Mouse (Mus musculus) cerebellum, adult 8-10 months (tissue): Measurements from ENCODE around the gene Rag1.
A peak's percentile ranks its signal among the peaks of the same experiment; 100 is the strongest.

Experiments
- DNase-seq: peaks from one replicate; pipeline ENCODE4 v3.0.0; 2022

Rag1 gene

DNA sequence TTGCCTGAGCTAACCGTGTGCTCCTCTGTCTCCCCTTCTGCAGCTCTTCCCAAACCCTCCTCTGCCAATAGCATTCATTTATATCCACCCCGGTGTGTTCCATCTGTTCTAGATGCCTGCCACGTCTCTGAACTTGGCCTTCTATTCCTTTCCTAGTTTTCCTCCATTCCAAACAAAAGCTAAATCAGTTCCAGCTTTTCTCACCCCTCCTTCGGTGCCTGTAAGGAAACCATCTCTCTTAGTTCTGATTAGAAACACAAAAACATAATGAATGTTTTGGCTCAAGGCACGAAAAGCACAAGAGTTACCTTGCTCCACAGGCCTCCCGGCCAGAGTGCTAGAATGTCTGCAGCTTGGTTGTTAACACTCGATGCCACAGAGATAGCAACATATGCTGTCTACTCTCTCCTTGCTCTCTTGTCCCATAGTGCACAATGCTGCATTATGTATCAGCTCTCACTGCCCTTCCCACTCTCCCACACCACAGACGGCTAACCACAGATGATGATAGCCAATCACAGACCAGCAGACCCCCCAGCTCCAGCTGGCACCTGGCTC, at the start of gene Rag1, which contains the start of gene B230118H07Rik:
Gene Rag1, minus strand, starts transcription at position 388 of the 558 bp plus-strand sequence.
Gene B230118H07Rik, minus strand, starts transcription at position 419 of the 558 bp plus-strand sequence.
- DNase-seq: peak; percentile 76

DNA sequence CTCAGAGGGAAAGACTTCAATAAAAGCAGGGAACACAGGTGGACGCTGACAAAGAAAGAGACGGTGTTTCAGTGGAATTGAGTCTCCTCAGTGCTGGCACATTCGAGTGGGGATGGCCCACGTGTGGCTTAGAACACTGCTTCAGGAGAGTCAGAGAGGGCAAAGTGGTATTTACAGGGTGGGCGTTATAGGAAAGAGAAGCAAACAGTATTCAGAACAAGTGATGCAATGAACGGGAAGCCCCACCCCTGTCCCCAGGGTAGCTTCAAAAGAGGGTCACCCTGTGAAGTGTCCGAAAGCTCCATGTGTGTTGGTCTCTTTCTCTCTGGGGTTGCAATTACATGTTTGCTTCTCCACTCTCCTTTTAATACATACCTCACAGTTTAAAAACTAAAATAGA, 46.3 kb upstream of the Rag1 start:
- no peak for DNase-seq

DNA sequence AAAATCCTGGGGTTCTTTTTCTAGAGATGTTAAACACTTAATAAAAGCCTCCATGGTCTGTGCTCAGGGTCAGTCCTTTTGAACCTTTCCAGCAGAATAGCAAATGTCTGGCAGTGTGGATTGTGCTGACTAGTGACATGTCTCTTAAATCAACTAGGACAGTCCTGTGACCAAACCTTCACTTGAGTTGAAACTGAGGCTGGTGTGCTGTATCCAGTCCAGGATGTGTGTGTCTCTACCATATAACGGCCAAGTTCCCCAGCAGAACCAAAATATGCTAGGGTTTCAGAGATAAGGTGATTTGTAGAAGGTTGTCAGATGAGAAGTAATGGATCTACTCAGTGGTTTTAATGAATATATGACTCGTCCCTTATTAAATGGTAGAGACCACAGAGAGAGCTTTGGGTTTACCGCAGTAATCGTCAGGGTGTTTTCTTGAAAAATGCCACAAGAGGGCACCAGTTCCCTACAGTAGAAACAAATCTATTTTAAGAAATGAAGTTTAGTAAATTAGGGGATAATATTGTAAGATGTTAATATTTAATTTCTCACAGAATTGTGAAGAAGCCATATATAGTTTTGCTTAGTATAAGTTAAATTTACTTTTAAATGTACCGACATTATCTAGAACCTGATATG, 44.4 kb upstream of the Rag1 start:
- DNase-seq: peak; percentile 18

DNA sequence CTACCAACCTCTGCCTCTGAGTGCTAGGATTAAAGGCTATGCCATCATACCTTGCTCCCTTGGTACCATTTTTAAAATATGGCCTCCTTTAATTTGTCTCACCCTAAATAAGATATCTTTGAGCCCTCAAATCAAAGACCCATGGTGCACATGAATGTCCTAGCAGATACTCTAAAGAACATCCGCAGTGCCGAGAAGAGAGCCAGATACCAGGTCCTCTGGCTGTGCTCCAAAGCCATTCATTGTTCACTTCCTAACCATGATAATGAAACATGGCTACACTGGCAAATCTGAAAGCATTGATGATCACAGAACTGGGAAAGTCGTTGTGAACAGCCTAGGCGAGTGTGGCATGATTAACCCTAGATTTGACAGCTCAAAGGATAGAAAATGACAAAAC, 43.7 kb upstream of the Rag1 start:
- DNase-seq: no peak

DNA sequence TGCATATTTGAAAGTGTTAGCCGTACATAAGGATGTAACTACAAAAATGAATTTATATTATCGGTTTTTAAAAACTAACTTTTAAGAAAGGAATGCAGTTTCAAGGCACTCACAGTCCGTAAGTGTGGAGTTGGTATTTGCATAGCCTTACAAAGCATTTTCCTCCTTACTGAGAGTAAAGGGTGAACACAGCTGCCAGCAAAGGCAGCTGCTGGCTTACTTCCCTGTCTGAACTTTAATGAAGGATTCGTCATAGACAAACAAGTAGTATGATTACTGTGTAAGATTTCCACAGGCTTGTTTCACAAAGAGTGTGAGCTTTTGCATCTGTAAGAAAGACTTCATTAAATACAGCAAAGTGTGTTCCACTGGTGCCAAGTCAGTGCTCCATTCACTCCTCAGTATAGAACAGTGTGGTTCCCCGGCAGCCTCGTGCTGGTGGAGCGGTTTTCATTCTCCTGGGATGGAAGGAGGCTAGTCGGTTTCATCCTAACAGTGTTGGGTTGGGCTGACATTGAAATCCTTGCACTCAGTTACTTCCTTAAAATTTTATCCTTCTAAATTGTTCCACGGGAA, 41.0 kb upstream of the Rag1 start:
- no peak for DNase-seq

DNA sequence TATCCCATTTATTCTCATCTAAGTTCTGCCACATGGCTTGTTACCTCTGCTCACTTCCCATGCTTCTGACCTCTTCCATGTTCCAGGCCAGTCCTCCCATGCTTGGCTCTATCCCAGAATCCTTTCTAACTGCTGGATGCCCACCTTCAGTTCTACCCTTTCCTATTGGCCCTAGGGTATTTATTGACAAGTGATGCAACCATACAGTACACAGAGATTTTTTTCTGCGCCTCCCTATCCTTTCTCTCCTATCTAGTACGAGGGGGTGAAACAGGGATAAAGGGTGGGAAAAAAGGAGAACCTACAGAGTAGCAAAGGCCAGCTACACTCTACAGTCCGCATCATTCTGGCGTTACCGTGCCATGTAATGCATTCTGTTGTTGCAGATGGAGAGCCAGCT, 38.7 kb upstream of the Rag1 start:
- no peak for DNase-seq

DNA sequence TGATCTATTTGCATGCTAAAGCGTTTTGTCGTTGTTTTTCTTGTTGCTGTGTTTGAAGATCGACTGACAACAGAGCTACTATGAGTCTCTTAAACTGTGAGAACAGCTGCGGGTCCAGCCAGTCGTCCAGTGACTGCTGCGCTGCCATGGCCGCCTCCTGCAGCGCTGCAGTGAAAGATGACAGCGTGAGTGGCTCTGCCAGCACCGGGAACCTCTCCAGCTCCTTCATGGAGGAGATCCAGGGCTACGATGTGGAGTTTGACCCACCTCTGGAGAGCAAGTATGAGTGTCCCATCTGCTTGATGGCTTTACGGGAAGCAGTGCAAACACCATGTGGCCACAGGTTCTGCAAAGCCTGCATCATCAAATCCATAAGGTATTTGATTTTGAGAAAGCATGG, 35.1 kb upstream of the Rag1 start:
- DNase-seq: no peak

DNA sequence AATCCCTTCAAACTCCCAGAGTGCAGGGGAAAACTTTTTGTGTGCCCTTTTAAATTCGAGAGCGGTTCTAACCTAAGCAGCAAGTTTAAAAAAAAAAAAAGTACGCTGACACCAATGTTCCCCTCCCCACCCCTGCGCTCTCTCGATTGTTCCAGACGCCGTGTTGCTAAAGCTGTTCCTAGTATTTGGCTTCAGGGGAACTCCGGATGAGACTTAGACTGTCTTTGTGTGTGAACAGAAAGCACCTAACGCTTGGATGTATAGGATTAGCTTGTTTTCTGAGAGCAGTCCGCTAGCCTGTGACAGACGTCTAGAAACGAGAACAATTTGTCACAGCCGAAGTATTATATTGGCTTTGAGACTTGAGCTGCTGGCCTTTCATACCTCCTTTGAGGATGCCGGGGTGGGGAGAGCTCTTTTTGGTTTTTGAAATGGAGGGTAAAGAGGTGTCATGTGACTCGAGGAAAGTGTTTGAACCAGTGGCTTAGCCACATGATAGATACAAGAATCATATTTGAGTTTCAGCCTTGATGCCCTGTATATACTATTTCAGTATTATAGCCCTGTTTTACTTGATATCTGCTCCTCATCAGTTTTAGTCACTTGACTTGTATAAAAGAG, 30.0 kb upstream of the Rag1 start:
- no peak for DNase-seq

DNA sequence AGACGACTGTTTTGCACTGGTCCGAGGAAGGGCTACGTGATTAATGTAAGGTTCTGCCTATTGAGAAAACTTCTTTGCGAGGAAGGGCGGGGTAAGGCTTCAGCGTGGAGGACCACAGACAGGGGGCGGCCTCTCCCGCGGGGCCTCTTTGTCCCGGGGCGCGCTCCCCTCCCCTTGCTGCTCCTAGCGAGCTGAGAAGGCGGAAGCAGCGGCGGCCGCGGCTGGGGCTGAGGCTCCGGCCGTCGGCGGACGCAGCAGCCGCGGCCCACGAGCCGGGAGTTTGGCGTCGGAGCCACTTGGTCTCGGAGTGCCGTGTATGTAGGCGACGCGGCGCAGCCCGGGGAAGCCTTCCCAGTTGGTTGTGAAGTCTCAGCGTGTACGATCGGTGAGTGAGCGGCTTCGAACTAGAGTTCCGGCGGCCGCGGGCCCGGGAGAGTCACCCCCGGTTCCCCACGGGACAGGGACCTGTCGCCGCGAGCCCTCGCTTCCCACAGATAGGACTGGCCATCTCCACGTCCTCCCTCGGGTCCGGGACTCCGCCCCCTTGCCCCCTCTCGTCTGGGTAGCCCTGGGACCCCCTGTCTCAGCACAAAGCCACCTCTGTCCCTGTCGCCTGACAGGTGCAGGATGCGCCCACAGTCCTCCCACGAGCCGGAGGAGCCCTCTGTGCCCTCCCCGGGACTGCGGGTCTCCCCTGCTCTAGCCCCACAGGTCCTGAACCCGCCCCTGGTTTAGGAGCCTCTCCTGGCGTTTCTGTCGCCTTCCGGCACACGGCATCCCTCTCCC, 29.1 kb upstream of the Rag1 start, which contains the start of gene Traf6:
Gene Traf6, plus strand, starts transcription at position 194 of the 786 bp plus-strand sequence.
- DNase-seq: peak; percentile 66

DNA sequence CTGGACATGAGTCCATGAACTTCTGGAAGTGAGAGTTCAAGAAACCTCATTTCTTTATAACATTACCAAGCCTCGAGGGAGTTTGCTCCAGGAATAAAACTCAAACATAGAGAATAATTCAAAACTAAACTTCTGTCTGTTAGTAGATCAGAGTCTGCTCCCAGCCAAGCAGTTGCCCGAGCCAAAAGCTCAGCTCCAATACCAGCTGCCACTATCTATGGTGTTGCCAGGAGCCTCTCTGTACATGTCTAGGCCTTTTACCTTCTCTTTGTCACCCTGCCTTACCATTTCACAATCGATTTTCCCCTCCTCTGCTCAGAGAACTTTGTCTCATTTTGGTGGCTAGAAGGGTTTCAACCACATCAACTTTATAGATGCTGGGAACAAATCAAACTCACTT, 24.2 kb upstream of the Rag1 start:
- no peak for DNase-seq

DNA sequence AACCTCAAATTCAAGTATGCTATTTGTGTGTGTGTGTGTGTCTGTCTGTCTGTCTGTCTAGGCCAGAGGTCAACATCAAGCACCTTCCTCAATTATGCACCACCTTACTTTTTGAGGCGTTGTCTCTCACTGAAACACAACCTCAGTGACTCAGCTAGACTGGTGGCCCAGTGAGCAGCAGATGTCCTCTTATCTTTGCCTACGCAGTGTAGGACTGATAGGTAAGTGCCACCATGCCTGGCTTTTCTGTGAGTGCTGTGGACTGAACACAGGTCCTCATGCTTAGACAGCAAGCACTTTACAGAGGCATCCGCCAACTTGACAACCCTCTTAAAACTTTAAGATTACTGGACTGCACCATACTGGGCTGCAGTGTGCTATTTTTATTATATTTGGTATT, 19.4 kb upstream of the Rag1 start:
- DNase-seq: no peak

DNA sequence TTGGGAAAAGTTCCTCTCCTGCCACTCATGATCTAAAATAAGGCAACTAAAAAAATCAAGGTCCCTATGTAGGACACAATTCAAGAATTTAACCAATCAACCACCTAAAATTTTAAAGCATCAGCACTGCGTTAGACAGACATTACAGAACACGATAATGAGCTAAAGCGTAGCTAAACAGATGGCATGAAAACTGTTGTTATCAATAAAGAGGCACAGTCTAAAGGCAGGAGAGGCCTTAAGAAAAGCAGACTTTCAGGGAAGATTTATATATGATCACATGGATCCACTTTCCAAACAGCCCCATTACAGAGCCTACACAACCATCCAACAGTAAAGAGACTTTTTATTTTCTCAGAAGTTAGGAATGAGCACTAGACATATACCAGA, 16.4 kb upstream of the Rag1 start:
- DNase-seq: no peak

DNA sequence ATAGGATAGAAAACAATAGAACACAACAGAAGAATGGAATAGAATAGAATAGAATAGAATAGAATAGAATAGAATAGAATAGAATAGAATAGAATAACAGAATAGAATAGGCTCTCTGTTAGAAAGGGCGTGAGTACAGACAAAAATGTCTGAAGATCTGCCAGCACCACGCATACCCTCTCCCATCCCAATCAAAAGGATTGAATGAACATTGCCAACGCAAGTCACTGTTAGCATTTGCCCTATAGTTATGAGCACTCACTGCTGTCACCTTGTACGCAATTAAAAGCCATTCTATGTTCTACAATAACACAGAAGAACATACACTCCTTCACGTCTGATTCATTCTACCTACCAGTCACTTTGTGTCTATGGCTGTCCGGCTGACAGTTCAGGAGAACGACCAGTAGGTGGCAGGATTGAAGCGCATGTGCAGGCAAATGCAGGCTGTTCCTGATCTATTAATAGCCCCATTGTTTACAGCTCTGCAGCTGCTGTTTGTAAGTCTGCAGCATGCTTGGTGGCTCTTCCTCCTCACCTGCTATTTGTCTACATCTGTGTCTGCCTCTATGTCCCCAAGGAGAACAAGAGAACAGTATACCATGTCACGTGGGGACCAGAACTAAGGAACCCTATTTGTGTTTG, 15.9 kb upstream of the Rag1 start:
- peak; percentile 72 for DNase-seq

DNA sequence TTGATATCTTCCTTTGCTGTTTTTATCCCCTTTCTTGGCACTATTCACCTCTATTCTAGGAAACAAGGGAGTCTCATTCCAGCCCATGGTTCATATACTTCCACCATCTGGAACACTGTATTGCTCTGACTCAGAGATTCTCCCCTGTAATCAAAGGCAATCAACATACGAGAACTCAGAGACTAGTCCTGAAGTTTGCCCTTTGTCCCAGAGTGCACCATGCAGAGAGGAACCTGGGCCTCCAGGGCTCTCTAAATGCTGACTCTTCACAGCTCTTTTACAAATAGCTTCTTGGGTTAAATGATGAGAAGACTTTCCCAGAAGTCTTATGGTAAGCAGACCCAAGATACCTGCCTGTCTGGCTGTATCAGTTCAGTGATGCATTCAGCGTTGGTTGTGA, 11.2 kb upstream of the Rag1 start:
- DNase-seq: no peak

DNA sequence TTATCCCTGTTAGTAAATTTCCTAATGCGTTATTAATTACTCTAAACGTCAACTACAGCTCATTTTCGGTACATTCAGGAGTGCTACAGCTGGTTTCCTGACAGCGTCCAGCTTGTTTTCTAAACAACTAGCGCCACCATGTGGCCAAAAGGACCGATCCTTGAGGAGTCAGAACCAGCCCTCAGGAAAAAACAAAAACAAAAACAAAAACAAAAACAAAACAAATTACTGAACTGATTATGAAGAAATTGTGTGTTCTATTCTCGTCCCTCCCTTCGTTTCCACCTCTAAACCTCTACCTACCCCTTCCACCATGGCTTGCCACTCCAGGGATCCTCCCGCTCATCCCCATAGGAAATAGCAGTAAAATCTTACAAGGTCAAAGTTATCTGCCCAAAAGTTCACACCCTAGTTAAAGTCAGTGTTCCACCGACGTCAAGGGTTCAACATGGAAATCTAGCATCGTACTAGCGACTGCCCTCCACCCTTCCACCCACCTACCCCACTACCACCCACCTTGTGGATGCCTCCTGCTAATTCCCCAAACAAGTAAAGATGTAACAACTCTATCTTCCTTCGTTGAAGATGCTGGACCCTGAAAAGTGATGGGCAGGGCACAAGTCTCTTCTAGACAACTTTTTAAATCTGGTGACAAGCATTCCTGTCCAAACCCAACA, 3.8 kb upstream of the Rag1 start:
- peak; percentile 84 for DNase-seq

DNA sequence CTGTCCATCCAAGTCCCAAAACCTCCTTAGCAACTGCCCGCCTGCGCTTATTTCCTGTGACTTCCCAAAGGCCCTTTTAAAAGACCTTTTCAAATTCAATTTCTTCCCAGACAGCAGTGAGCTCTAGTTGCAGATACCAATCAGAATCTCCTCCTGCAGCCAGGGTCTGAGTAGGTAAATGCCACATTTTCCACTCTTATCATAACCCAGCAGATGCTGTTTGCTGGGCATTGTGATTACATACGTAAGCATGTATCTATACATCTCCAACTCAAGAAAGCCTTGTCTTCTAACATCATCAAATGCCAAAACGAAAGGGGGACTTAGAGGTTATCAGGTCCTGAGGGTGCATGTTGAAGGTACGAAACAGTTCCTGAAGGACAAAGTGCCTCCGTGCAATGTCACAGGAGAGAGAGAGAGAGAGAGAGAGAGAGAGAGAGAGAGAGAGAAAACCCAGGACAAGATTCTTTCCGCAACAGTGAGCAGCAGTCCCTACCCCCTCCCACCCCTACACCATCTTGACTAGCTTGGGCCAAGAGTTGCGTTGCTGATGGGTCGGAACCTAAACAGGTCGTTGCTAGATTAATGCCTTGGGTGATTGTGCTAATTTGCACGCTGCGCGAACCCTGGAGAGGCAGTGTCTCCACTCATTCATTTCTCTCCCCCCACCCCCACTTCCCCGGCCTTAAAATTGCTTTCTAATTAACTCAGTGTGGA, 3.1 kb upstream of the Rag1 start:
- DNase-seq: peak; percentile 16

DNA sequence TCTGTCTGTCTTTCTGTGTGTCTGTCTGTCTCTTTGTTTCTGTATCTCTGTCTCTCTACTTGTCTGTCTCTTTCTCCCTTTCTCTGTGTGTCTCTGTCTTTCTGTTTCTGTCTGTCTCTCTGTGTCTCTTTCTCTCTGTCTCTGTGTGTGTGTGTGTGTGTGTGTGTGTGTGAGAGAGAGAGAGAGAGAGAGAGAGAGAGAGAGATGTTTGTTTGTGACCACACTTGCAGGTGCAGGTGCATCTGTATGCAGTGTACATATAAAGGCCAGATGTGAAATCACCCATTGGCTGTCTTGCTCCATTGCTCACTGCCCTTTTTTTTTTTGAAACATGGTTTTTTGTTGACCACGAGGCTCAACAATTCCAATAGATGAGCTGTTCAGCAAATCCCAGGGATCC, 1.1 kb upstream of the Rag1 start:
- DNase-seq: no peak

DNA sequence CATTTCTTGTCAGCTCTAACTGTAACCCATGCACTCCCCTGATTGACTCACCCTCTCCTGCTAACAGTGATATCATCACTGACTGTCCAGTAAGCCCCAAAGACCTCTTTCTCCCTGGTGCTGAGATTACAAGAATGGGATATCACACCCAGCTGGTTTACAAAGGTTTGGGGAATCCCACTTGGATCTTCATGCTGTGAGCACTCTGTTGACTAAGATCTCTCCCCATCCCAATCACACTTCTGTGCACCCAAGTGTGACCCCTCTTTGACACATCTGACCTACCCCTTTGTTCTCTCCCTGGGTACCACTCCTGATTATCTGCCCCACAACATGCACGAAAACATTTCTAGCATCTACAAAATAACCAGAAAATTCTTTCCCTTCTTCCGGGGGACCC, 940 bp downstream of the Rag1 start:
- peak; percentile 21 for DNase-seq

DNA sequence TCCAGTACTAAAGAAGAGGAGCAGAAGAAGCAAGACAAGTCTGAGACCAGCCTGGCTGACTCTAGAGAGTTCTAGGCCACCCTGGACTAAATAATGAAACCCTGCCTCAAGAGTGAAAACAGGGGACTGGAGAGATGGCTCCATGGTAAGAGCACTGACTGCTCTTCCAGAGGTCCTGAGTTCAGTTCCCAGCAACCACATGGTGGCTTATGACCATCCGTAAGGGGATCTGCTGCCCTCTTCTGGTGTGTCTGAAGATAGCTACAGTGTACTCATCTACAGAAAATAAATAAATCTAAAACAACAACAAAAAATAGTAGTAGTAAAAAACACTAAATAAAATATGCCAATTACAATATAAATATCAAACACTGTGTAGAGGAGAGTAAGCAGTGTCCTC, 3.5 kb downstream of the Rag1 start:
- no peak for DNase-seq

DNA sequence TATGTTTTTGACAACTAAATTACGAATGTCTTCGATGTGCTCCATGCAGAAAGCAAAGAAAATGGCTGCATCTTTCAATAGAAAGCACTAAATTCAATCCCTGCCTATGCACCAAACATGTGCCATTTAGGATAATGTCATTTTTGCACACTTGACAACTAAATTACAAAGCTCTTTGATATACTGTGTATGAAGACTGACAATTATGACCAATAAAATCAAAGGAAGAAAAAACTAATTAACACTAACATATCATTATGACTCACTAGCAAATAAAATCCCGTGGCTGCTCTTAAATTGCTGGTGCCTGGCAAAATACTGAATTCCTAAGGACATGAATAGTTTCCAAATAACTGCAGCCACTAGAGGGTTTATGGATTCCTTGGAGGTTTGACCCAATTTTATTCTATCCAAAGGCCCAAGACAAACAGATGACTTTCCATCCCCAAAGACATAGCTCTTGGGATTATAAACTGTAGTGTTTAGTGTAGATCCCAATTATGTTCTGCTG, 9.4 kb downstream of the Rag1 start:
- no peak for DNase-seq
